Mouse (Mus musculus) hematopoietic multipotent progenitor cell, adult 10-12 weeks (in vitro differentiated cells): ENCODE results near the gene Pramef6. TPM values are rescaled to one million over a fixed set of nuclear protein-coding genes. Genes with fewer than 3 reads are reported as not detected.

Source experiments
- polyA plus RNA-seq: library from polyadenylated mRNA; stranded (reverse); fragments of >175 nt; gene quantifications from 2 replicates; pipeline ENCODE4 v1.2.3, GENCODE M21; 2012; ENCODE audit warnings: low replicate concordance

Pramef6 gene
- not detected in 2 replicates for polyA plus RNA-seq

DNA sequence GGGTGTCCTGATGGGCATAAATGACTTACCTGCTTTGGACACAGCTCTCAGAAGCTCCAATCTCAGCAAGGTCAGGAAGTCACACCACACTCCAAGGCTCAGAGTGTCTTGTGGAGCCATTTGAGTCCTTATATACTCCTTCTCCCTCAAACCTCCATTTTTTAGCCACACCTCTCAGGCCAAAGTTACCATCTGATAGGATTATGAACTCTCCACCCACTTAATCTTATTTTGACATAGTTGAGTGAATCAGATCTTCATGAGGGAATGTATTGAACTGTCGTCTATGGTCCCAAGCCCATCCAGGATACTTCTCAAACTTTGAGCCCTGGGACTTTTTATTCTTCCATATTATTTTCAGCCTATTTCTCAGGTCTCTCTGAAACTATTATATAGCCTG, at the start of gene Pramef6:
TSS of gene Pramef6 (minus strand) at position 101 of the 400 bp plus-strand sequence.

DNA sequence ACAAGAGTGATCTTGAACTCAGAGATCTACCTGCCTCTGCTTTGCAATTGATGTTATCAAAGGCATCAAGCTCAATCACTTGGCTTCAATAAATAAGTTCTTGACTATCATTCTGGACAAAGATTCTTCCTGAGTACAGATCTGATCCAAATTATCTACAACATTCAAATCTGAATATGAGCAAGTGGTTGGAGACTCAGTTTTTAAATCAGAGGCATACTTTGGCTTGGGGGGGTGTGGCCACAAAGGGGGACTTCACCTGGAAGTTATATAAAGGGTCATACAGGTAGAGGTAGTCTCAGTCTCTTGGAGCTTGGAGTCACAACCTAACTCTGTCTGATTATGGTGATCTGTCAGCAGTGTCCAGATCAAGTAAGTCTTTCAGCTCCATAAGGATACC, 54.0 kb downstream of the Pramef6 start, which contains the start of gene Gm13103:
TSS of gene Gm13103 (plus strand) at position 301 of the 400 bp plus-strand sequence.

Other genes starting within 250 kb of the Pramef6 start
- not detected in 2 replicates for gene Gm13088, start 243.1 kb downstream of the Pramef6 start, polyA plus RNA-seq
- gene Gm13089, start 197.7 kb downstream of the Pramef6 start, polyA plus RNA-seq = not detected in 2 replicates
- not detected in 2 replicates for gene Gm13078, start 180.9 kb downstream of the Pramef6 start, polyA plus RNA-seq
- gene Gm13023, start 111.0 kb downstream of the Pramef6 start, polyA plus RNA-seq = not detected in 2 replicates
- gene Gm13084, start 84.3 kb downstream of the Pramef6 start, polyA plus RNA-seq = not detected in 2 replicates
- not detected in 2 replicates for gene Gm13103, start 53.9 kb downstream of the Pramef6 start, polyA plus RNA-seq
- gene Pramef25, start 50.6 kb upstream of the Pramef6 start, polyA plus RNA-seq = not detected in 2 replicates
- not detected in 2 replicates for gene Gm13101, start 66.6 kb upstream of the Pramef6 start, polyA plus RNA-seq
- not detected in 2 replicates for gene Pramef17, start 94.0 kb upstream of the Pramef6 start, polyA plus RNA-seq
- gene Pramel4, start 158.7 kb upstream of the Pramef6 start, polyA plus RNA-seq = not detected in 2 replicates
- gene Gm13102, start 206.1 kb upstream of the Pramef6 start, polyA plus RNA-seq = not detected in 2 replicates